Mouse (Mus musculus): ENCODE measurements at regions not wholly inside any gene's neighbourhood (a gene's known extent, or its start where the extent isn't known, plus 50 kb on each side); places are given as distances from the start of the nearest gene placed in this dataset.

DNA sequence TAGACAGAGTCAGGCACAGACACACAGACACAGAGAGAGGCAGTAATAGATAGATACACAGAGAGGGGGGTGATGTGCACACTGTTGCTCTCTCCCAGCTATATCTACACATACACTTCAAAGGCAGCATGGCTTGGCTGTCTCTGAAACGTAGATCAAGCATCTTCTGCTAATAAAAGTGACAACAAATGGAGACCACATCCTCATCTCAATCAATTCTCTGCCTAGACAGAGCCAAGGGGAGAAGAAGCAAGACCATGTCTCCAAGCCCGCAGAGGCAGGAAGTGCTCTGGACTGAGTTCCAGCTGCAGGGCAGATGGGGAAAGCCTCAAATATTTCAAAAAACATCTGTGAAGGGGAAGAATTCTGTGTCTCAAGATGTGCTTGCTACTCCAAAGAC lies 312.3 kb upstream of the Cblb start:
- no peaks in the 10 kb centered on the region for H3K4me1 ChIP-seq
- no peak overlapping the region for H3K27ac ChIP-seq
- H3K27me3 ChIP-seq: no peaks in the 10 kb centered on the region
- H3K9me3 ChIP-seq: no peaks in the 10 kb centered on the region
- no peak overlapping the region for H3K9ac ChIP-seq
- H3K4me2 ChIP-seq: no peak overlapping the region
- ATAC-seq (ENCODE audit: low FRiP score): no peak
- no peak overlapping the region for H3K4me3 ChIP-seq (replicated peaks)
- 83% methylated on average over 2 of the region's 2 CpGs for WGBS
- no peaks in the 10 kb centered on the region for H3K36me3 ChIP-seq (replicated peaks)

GRCm38 (mm10) chr16:51719637-51720036 lies 311.4 kb upstream of the Cblb start:
- Histone ChIP-seq H3K27ac (no peak overlapping the region), H3K4me3 (replicated peaks) (no peak overlapping the region), H3K4me1 (no peaks in the 10 kb centered on the region), H3K4me2 (no peak overlapping the region), H3K36me3 (replicated peaks) (no peaks in the 10 kb centered on the region), H3K9me3 (no peaks in the 10 kb centered on the region), H3K27me3 (no peaks in the 10 kb centered on the region), H3K9ac (no peak overlapping the region)
- WGBS: 80% methylated on average over 2 of the region's 2 CpGs
- ATAC-seq (ENCODE audit: low FRiP score): no peak

GRCm38 (mm10) chr16:51722682-51723081 lies 308.3 kb upstream of the Cblb start:
- ATAC-seq (ENCODE audit: low FRiP score): no peak
- Histone ChIP-seq H3K27me3 (no peaks in the 10 kb centered on the region), H3K4me3 (replicated peaks) (no peak overlapping the region), H3K9me3 (no peaks in the 10 kb centered on the region), H3K9ac (no peak overlapping the region), H3K4me1 (no peaks in the 10 kb centered on the region), H3K27ac (no peak overlapping the region), H3K4me2 (no peak overlapping the region), H3K36me3 (replicated peaks) (no peaks in the 10 kb centered on the region)
- 82% methylated on average over 4 of the region's 4 CpGs for WGBS

DNA sequence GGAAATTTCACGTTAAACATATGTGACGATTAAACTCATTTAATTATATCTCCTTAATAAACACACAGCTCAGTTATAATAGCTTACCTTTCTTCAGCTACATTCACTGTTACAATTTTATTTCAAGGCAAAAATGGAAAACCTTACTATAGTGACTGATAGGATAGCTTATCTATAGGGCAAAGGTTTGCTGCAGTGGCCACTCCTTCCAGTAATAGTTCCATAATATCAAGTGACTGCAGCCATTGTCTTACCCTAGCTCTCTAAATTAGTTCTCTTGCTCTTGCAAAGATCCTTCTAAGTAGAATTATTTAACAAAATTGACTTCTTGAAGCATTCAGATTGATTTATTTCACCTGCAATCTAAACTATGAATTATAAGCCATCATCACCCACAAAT lies 289.1 kb upstream of the Cblb start:
- no peaks in the 10 kb centered on the region for H3K9me3 ChIP-seq
- no peak overlapping the region for H3K4me3 ChIP-seq (replicated peaks)
- H3K27ac ChIP-seq: no peak overlapping the region
- WGBS: 86% methylated on average over 2 of the region's 2 CpGs
- no peaks in the 10 kb centered on the region for H3K4me1 ChIP-seq
- no peak overlapping the region for H3K4me2 ChIP-seq
- no peaks in the 10 kb centered on the region for H3K36me3 ChIP-seq (replicated peaks)
- H3K9ac ChIP-seq: no peak overlapping the region
- no peak for ATAC-seq (ENCODE audit: low FRiP score)
- no peaks in the 10 kb centered on the region for H3K27me3 ChIP-seq

DNA sequence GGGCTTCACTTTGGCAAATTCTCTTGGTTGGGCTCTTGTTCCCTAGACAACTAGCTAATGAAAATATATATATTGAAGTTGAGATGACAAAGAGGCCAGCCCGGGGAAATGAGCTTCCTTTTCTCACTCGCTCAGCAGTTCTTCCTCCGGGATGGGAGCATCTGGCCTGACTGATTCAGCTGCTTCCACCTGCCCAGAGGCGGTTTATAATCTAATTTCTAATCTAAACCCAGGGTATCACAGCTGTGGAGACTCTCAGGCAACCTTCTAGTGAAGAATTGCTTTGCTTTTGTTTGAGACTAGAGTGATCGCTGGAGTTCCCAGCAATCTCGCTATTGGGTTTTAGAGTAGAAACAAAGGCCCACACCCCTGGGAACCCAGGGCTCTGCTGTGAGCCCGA lies 279.1 kb upstream of the Cblb start:
- 26% methylated on average over 7 of the region's 7 CpGs for WGBS
- peaks cover 3% of the 10 kb centered on the region; the same call in 1 of the 2 replicates for H3K4me1 ChIP-seq
- ATAC-seq (ENCODE audit: low FRiP score): peak; percentile 51; the same call in 1 of the 2 replicates

DNA sequence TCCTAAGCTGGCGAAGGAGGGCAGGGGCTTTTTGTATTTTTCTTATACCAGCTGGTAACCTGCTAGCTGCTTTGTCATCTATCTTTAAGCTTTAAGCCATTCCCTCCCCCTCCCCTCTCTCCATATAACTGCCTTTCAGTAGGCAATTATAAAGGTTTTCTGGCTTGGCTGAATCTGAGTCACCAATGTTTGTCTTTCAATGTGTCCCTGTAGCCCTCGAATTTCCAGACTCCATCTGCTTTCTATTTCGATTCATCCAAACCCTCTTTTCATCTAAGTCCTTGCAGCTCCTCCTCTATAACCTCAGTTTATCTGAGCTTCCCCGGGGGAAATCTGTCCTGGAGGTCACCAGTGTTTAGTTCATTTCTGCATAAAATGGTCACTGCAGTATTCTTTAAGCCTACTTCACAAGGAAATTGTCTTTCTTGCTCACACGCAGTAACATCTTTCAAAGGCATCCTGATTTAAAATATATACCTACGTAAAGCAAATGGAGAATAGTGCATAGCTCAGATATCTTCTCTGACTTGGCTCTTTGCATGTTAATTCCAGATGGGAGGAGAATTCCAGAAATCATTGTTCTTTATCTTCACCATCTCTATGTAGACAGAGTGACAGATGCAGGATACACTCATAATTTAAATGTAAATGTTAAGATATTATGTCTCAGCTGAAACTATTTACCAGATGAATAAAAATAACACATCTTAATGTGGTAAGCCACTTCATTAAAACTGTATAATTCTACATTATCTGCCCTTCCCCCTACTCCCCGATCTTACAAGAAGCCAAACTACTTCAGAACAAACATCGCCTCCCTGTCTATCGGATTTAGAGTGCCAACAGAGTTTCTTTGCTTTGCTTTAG lies 272.4 kb upstream of the Cblb start:
- Histone ChIP-seq H3K9ac (no peak overlapping the region), H3K36me3 (replicated peaks) (no peaks in the 10 kb centered on the region), H3K27ac (no peak overlapping the region), H3K4me2 (no peak overlapping the region), H3K27me3 (no peaks in the 10 kb centered on the region), H3K4me3 (replicated peaks) (no peak overlapping the region), H3K9me3 (no peaks in the 10 kb centered on the region), H3K4me1 (0 out of 2 replicates have a peak, but pooled peaks cover 5% of the 10 kb centered on the region)
- 53% methylated on average over 9 of the region's 9 CpGs for WGBS
- 0 out of 2 replicates have a peak, but pooled peaks have one; percentile 34 for ATAC-seq (ENCODE audit: low FRiP score)

More for the DNA sequence above, 279.1 kb upstream of the Cblb start:
- Histone ChIP-seq H3K27me3 (no peaks in the 10 kb centered on the region), H3K36me3 (replicated peaks) (no peaks in the 10 kb centered on the region), H3K27ac (no peak overlapping the region), H3K4me2 (no peak overlapping the region), H3K9ac (no peak overlapping the region), H3K9me3 (no peaks in the 10 kb centered on the region), H3K4me3 (replicated peaks) (no peak overlapping the region)

- 58% methylated on average over 4 of the region's 4 CpGs for WGBS
- Histone ChIP-seq H3K27ac (no peak overlapping the region), H3K27me3 (no peaks in the 10 kb centered on the region), H3K4me2 (no peak overlapping the region), H3K9ac (no peak overlapping the region), H3K4me3 (replicated peaks) (no peak overlapping the region), H3K36me3 (replicated peaks) (no peaks in the 10 kb centered on the region), H3K9me3 (no peaks in the 10 kb centered on the region), H3K4me1 (0 out of 2 replicates have a peak, but pooled peaks cover 5% of the 10 kb centered on the region)
- no peak for ATAC-seq (ENCODE audit: low FRiP score)
These were observed 271.8 kb upstream of the Cblb start for GRCm38 (mm10) chr16:51759228-51759647.

- Histone ChIP-seq H3K27ac (no peak overlapping the region), H3K27me3 (no peaks in the 10 kb centered on the region), H3K4me1 (no peaks in the 10 kb centered on the region), H3K4me3 (replicated peaks) (no peak overlapping the region), H3K9me3 (no peaks in the 10 kb centered on the region), H3K4me2 (no peak overlapping the region), H3K36me3 (replicated peaks) (no peaks in the 10 kb centered on the region), H3K9ac (no peak overlapping the region)
- WGBS: 87% methylated on average over 3 of the region's 3 CpGs
- no peak for ATAC-seq (ENCODE audit: low FRiP score)
These were observed 263.5 kb upstream of the Cblb start for GRCm38 (mm10) chr16:51767556-51767955.

- Histone ChIP-seq H3K9ac (no peak overlapping the region), H3K4me3 (replicated peaks) (no peak overlapping the region), H3K4me2 (no peak overlapping the region), H3K9me3 (no peaks in the 10 kb centered on the region), H3K27ac (no peak overlapping the region), H3K36me3 (replicated peaks) (no peaks in the 10 kb centered on the region), H3K27me3 (no peaks in the 10 kb centered on the region), H3K4me1 (no peaks in the 10 kb centered on the region)
- 78% methylated on average over 2 of the region's 2 CpGs for WGBS
- no peak for ATAC-seq (ENCODE audit: low FRiP score)
These were observed 252.1 kb upstream of the Cblb start for GRCm38 (mm10) chr16:51778920-51779319.

GRCm38 (mm10) chr16:51795003-51795402 lies 236.0 kb upstream of the Cblb start:
- WGBS: 92% methylated on average over 3 of the region's 3 CpGs
- ATAC-seq (ENCODE audit: low FRiP score): no peak

GRCm38 (mm10) chr16:51807323-51807722 lies 223.7 kb upstream of the Cblb start:
- ATAC-seq (ENCODE audit: low FRiP score): no peak
- H3K27ac ChIP-seq: no peak overlapping the region
- no peaks in the 10 kb centered on the region for H3K9me3 ChIP-seq
- no peak overlapping the region for H3K9ac ChIP-seq
- no peak overlapping the region for H3K4me2 ChIP-seq
- no peaks in the 10 kb centered on the region for H3K27me3 ChIP-seq
- H3K4me1 ChIP-seq: no peaks in the 10 kb centered on the region
- no peaks in the 10 kb centered on the region for H3K36me3 ChIP-seq (replicated peaks)
- WGBS: 88% methylated on average over 6 of the region's 6 CpGs
- no peak overlapping the region for H3K4me3 ChIP-seq (replicated peaks)

More at GRCm38 (mm10) chr16:51795003-51795402, 236.0 kb upstream of the Cblb start:
- Histone ChIP-seq H3K9me3 (no peaks in the 10 kb centered on the region), H3K9ac (no peak overlapping the region), H3K4me1 (no peaks in the 10 kb centered on the region), H3K27ac (no peak overlapping the region), H3K36me3 (replicated peaks) (no peaks in the 10 kb centered on the region), H3K27me3 (no peaks in the 10 kb centered on the region), H3K4me2 (no peak overlapping the region), H3K4me3 (replicated peaks) (no peak overlapping the region)

- H3K4me2 ChIP-seq: no peak overlapping the region
- no peaks in the 10 kb centered on the region for H3K4me1 ChIP-seq
- 91% methylated on average over 2 of the region's 2 CpGs for WGBS
- no peak overlapping the region for H3K4me3 ChIP-seq (replicated peaks)
- H3K36me3 ChIP-seq (replicated peaks): no peaks in the 10 kb centered on the region
- no peak for ATAC-seq (ENCODE audit: low FRiP score)
- no peak overlapping the region for H3K9ac ChIP-seq
- H3K27ac ChIP-seq: no peak overlapping the region
- no peaks in the 10 kb centered on the region for H3K27me3 ChIP-seq
- H3K9me3 ChIP-seq: no peaks in the 10 kb centered on the region
These were observed 221.9 kb upstream of the Cblb start for GRCm38 (mm10) chr16:51809120-51809519.

GRCm38 (mm10) chr16:51811073-51811472 lies 220.0 kb upstream of the Cblb start:
- Histone ChIP-seq H3K9me3 (no peaks in the 10 kb centered on the region), H3K4me1 (no peaks in the 10 kb centered on the region), H3K9ac (no peak overlapping the region), H3K27me3 (no peaks in the 10 kb centered on the region), H3K27ac (no peak overlapping the region), H3K36me3 (replicated peaks) (no peaks in the 10 kb centered on the region), H3K4me3 (replicated peaks) (no peak overlapping the region), H3K4me2 (no peak overlapping the region)
- ATAC-seq (ENCODE audit: low FRiP score): no peak
- WGBS: 85% methylated on average over 1 of the region's 1 CpGs
